Mouse (Mus musculus) MEL (cell line): ENCODE data around the gene Steap3. TPM values are rescaled to one million over a fixed set of nuclear protein-coding genes. Genes with fewer than 3 reads are reported as not detected.
A peak's percentile ranks its signal among the peaks of the same experiment; 100 is the strongest.

ENCODE experiments used
- DNase-seq: peaks from one replicate; pipeline ENCODE4 v3.0.0; 2011; ENCODE audit warnings: low read depth, low spot score
- H3K27ac ChIP-seq: 2 replicates; pipeline ENCODE4 v1.5.1; 2012; ENCODE audit warnings: low read depth, mild to moderate bottlenecking, control low read depth, low read length, moderate library complexity; ENCODE audit not compliant: control insufficient read depth
- H3K27me3 ChIP-seq, 2 experiments: fragments of 150-350 bp in 1 of 2; sonication (generic) in 1 of 2; 2 replicates each; pipeline ENCODE4 v1.6.1; 2012; ENCODE audit warnings: low read length in 2 of 2, mild to moderate bottlenecking in 2 of 2, improper control_type of control experiment in 1 of 2, moderate library complexity in 1 of 2; ENCODE audit not compliant: insufficient read depth in 2 of 2, control insufficient read depth in 1 of 2
- H3K36me3 ChIP-seq, 2 experiments: 2 replicates each; pipeline ENCODE4 v1.6.1; 2012 to 2014; ENCODE audit warnings: low read length in 2 of 2, improper control_type of control experiment in 1 of 2, inconsistent platforms in 1 of 2, mild to moderate bottlenecking in 1 of 2; ENCODE audit not compliant: insufficient read depth in 2 of 2, control insufficient read depth in 1 of 2
- H3K4me1 ChIP-seq, 2 experiments: fragments of 150-350 bp in 1 of 2; sonication (generic) in 1 of 2; 2 replicates each; pipeline ENCODE4 v1.6.1; 2012; ENCODE audit warnings: low read length in 2 of 2, improper control_type of control experiment in 1 of 2, mild to moderate bottlenecking in 1 of 2; ENCODE audit not compliant: insufficient read depth in 2 of 2, control insufficient read depth in 1 of 2
- H3K4me3 ChIP-seq, 2 experiments: fragments of 150-350 bp in 1 of 2; sonication (generic) in 1 of 2; 2 replicates each; pipeline ENCODE4 v1.5.1; 2012; ENCODE audit warnings: low read depth in 2 of 2, low read length in 2 of 2, mild to moderate bottlenecking in 2 of 2, moderate library complexity in 2 of 2, control low read depth in 1 of 2, improper control_type of control experiment in 1 of 2; ENCODE audit not compliant: control insufficient read depth in 1 of 2, insufficient read depth in 1 of 2
- H3K79me2 ChIP-seq: 2 replicates; pipeline ENCODE4 v1.6.1; 2012; ENCODE audit warnings: mild to moderate bottlenecking, low read length, moderate library complexity; ENCODE audit not compliant: control insufficient read depth, poor library complexity, insufficient read depth
- H3K9ac ChIP-seq: 2 replicates; pipeline ENCODE4 v1.6.1; 2012; ENCODE audit warnings: low read depth, mild to moderate bottlenecking, control low read depth, low read length, moderate library complexity; ENCODE audit not compliant: control insufficient read depth, poor library complexity, severe bottlenecking
- H3K9me3 ChIP-seq: fragments of 150-350 bp; sonication (generic); replicated peaks from 2 replicates; pipeline ENCODE4 v1.6.1; 2012; ENCODE audit warnings: mild to moderate bottlenecking, low read length, improper control_type of control experiment, moderate library complexity; ENCODE audit not compliant: insufficient read depth
- CHD1 ChIP-seq: IDR thresholded peaks from 2 replicates; pipeline ENCODE4 v1.6.1; 2012; ENCODE audit warnings: low read depth, mild to moderate bottlenecking, inconsistent platforms, low read length, improper control_type of control experiment
- CHD2 ChIP-seq: IDR thresholded peaks from 2 replicates; pipeline ENCODE4 v1.6.1; 2011; ENCODE audit warnings: low read length, improper control_type of control experiment
- CTCF ChIP-seq, 3 experiments: IDR thresholded peaks in 2 of 3; conservative IDR thresholded peaks in 1 of 3; 2 replicates each; pipeline ENCODE4 v1.5.1; 2011 to 2012; ENCODE audit warnings: low read length in 3 of 3, low read depth in 2 of 3, mild to moderate bottlenecking in 2 of 3, improper control_type of control experiment in 1 of 3, inconsistent platforms in 1 of 3, mixed read lengths in 1 of 3, moderate library complexity in 1 of 3; ENCODE audit not compliant: control insufficient read depth in 1 of 3, insufficient read depth in 1 of 3, poor library complexity in 1 of 3, severe bottlenecking in 1 of 3
- E2F4 ChIP-seq: IDR thresholded peaks from 2 replicates; pipeline ENCODE4 v1.6.1; 2011; ENCODE audit warnings: low read depth, low read length, improper control_type of control experiment, borderline replicate concordance
- GATA1 ChIP-seq: IDR thresholded peaks from 2 replicates; pipeline ENCODE4 v1.6.1; 2011; ENCODE audit warnings: low read depth, low read length, improper control_type of control experiment
- JUND ChIP-seq: IDR thresholded peaks from 2 replicates; pipeline ENCODE4 v1.6.1; 2011; ENCODE audit warnings: low read depth, mild to moderate bottlenecking, improper control_type of control experiment, low read length
- MAFK ChIP-seq: IDR thresholded peaks from 2 replicates; pipeline ENCODE4 v1.6.1; 2011; ENCODE audit warnings: low read depth, mild to moderate bottlenecking, low read length, improper control_type of control experiment, borderline replicate concordance
- MAX ChIP-seq: IDR thresholded peaks from 2 replicates; pipeline ENCODE4 v1.6.1; 2011; ENCODE audit warnings: low read length, improper control_type of control experiment
- MAZ ChIP-seq: IDR thresholded peaks from 2 replicates; pipeline ENCODE4 v1.6.1; 2012; ENCODE audit warnings: low read depth, mild to moderate bottlenecking, inconsistent platforms, low read length, improper control_type of control experiment
- MEF2A ChIP-seq: IDR thresholded peaks from 2 replicates; pipeline ENCODE4 v1.6.1; 2014; ENCODE audit warnings: low read depth, mild to moderate bottlenecking, inconsistent platforms, low read length, improper control_type of control experiment; ENCODE audit not compliant: poor library complexity, insufficient replicate concordance, severe bottlenecking; ENCODE audit errors: extremely low read depth
- MYB ChIP-seq: IDR thresholded peaks from 2 replicates; pipeline ENCODE4 v1.6.1; 2011; ENCODE audit warnings: mild to moderate bottlenecking, low read depth, low read length, improper control_type of control experiment
- NELFE ChIP-seq: IDR thresholded peaks from 2 replicates; pipeline ENCODE4 v1.6.1; 2011; ENCODE audit warnings: low read depth, low read length, improper control_type of control experiment
- NRF1 ChIP-seq: IDR thresholded peaks from 2 replicates; pipeline ENCODE4 v1.6.1; 2014; ENCODE audit warnings: low read depth, mild to moderate bottlenecking, inconsistent platforms, low read length, improper control_type of control experiment, moderate library complexity; ENCODE audit not compliant: poor library complexity, insufficient read depth, severe bottlenecking
- POLR2A ChIP-seq, 2 experiments: IDR thresholded peaks; 2 replicates each; pipeline ENCODE4 v1.6.1; 2011 to 2012; ENCODE audit warnings: low read length in 2 of 2, mild to moderate bottlenecking in 2 of 2, control low read depth in 1 of 2, improper control_type of control experiment in 1 of 2, low read depth in 1 of 2, moderate library complexity in 1 of 2; ENCODE audit not compliant: control insufficient read depth in 1 of 2, insufficient read depth in 1 of 2, poor library complexity in 1 of 2
- TBP ChIP-seq: IDR thresholded peaks from 2 replicates; pipeline ENCODE4 v1.8.0; 2011; ENCODE audit warnings: low read depth, low read length, improper control_type of control experiment
- TCF12 ChIP-seq: IDR thresholded peaks from 2 replicates; pipeline ENCODE4 v1.6.1; 2014; ENCODE audit warnings: low read depth, mild to moderate bottlenecking, inconsistent platforms, low read length, improper control_type of control experiment, moderate library complexity
- USF1 ChIP-seq: IDR thresholded peaks from 2 replicates; pipeline ENCODE4 v1.6.1; 2014; ENCODE audit warnings: low read depth, mild to moderate bottlenecking, inconsistent platforms, low read length, improper control_type of control experiment, moderate library complexity
- USF2 ChIP-seq, 2 experiments: IDR thresholded peaks; 2 replicates each; pipeline ENCODE4 v1.6.1; 2011 to 2012; ENCODE audit warnings: improper control_type of control experiment in 2 of 2, low read length in 2 of 2, borderline replicate concordance in 1 of 2, inconsistent platforms in 1 of 2, low read depth in 1 of 2, mild to moderate bottlenecking in 1 of 2; ENCODE audit not compliant: insufficient read depth in 1 of 2
- ZMIZ1 ChIP-seq: IDR thresholded peaks from 2 replicates; pipeline ENCODE4 v1.6.1; 2012; ENCODE audit warnings: low read depth, mild to moderate bottlenecking, inconsistent platforms, low read length, improper control_type of control experiment, moderate library complexity
- polyA plus RNA-seq, 2 experiments: library from polyadenylated mRNA; stranded (reverse) in 1 of 2; unstranded in 1 of 2; fragments of >175 nt in 1 of 2; fragments of >200 nt in 1 of 2; gene quantifications; 2 replicates each; pipeline versions ENCODE4 v1.2.1 to v1.2.4; 2012; ENCODE audit warnings: low replicate concordance in 2 of 2, low read depth in 1 of 2; ENCODE audit not compliant: insufficient read length in 2 of 2, insufficient read depth in 1 of 2, missing spikeins in 1 of 2
- total RNA-seq: library from RNA; depleted of rRNA; stranded (reverse); fragments of 300-350 nt; gene quantifications from 2 replicates; pipeline ENCODE4 v1.2.3, GENCODE M21; 2012

Steap3 gene
- total and polyA plus RNA-seq, 3 experiments, result 50.2 to 101 (median 98.2) TPM

GRCm38 (mm10) chr1:120264861-120265686 is 7.4 kb downstream of the Steap3 start (continued):
- TF ChIP-seq CTCF (IDR thresholded peaks at IDR 0.05 in 2 of 3, conservative IDR thresholded peaks at IDR 0.05 in 1 of 3; ENCODE audit: control insufficient read depth in 1 of 3, insufficient read depth in 1 of 3, low read depth in 2 of 3, low read length in 3 of 3, poor library complexity in 1 of 3, severe bottlenecking in 1 of 3) (peak in 1 of 3 experiments; percentile 2; a peak in 1 of 6 replicates), MEF2A (no peak), USF1 (peak; percentile 63), MAZ (no peak; the same call in 1 of the 2 replicates), CHD2 (no peak), MAFK (no peak), MAX (peak; percentile 71), TBP (peak; percentile 75), ZMIZ1 (0 out of 2 replicates have a peak, but pooled peaks have one; percentile 69), NELFE (peak; percentile 79)

GRCm38 (mm10) chr1:120263226-120263625 is 9.3 kb downstream of the Steap3 start:
- TF ChIP-seq JUND (no peak), TBP (no peak), USF2 (IDR thresholded peaks at IDR 0.05; ENCODE audit: borderline replicate concordance in 1 of 2, insufficient read depth in 1 of 2, low read depth in 1 of 2, low read length in 2 of 2) (no peak), NRF1 (no peak), MYB (no peak), POLR2A (IDR thresholded peaks at IDR 0.05; ENCODE audit: control insufficient read depth in 1 of 2, insufficient read depth in 1 of 2, low read depth in 1 of 2, low read length in 2 of 2, poor library complexity in 1 of 2) (no peak), MAZ (no peak)
- TF ChIP-seq, all 39 proteins: peak for 0
- no peaks in the 10 kb centered on the region for H3K27me3 ChIP-seq
- no peak overlapping the region; the same call in 1 of the 2 replicates for H3K27ac ChIP-seq
- peaks cover 47% of the 10 kb centered on the region for H3K79me2 ChIP-seq
- no peaks in the 10 kb centered on the region for H3K9me3 ChIP-seq
- H3K4me3 ChIP-seq, result peak overlapping the region; percentile 90 to 93
- peaks cover 14 to 67% of the 10 kb centered on the region in 2 experiments for H3K4me1 ChIP-seq
- peak overlapping the region; percentile 86 for H3K9ac ChIP-seq
- DNase-seq, result no peak
- peaks cover 0 to 54% of the 10 kb centered on the region in 2 experiments; a peak in 2 of 4 replicates for H3K36me3 ChIP-seq

GRCm38 (mm10) chr1:120261166-120261565 is 11.3 kb downstream of the Steap3 start:
- H3K4me1 ChIP-seq, result peaks cover 15 to 70% of the 10 kb centered on the region in 2 experiments
- H3K9ac ChIP-seq, result no peak overlapping the region
- DNase-seq, result no peak
- peak overlapping the region; percentile 97 for H3K27ac ChIP-seq
- H3K79me2 ChIP-seq, result peaks cover 63% of the 10 kb centered on the region
- TF ChIP-seq MYB (no peak), GATA1 (no peak), E2F4 (no peak), USF1 (no peak), CHD2 (no peak), TCF12 (no peak), MAZ (no peak), CHD1 (no peak)
- H3K27me3 ChIP-seq, result no peaks in the 10 kb centered on the region
- H3K9me3 ChIP-seq, result no peaks in the 10 kb centered on the region
- H3K36me3 ChIP-seq, result peaks cover 0 to 54% of the 10 kb centered on the region in 2 experiments; a peak in 2 of 4 replicates
- no peak overlapping the region for H3K4me3 ChIP-seq
